Mouse (Mus musculus): ENCODE data around the gene Cept1. TPM values are rescaled to one million over a fixed set of nuclear protein-coding genes. Genes with fewer than 3 reads are reported as not detected.

The Cept1 gene
- polyA plus RNA-seq, 2 experiments: 42.9 to 68.5 TPM

GRCm38 (mm10) chr3:106492723-106493122, 54.9 kb downstream of the Cept1 start:
- H3K27me3 ChIP-seq (ENCODE audit: control insufficient read depth, insufficient read depth, low read length): no peaks in the 10 kb centered on the region
- no peak overlapping the region for H3K4me3 ChIP-seq (replicated peaks; ENCODE audit: low read length)
- H3K9me3 ChIP-seq (ENCODE audit: control insufficient read depth, low read length): no peaks in the 10 kb centered on the region
- ATAC-seq (ENCODE audit: low FRiP score, low read depth): no peak
- no peak for TF ChIP-seq POLR2A (IDR thresholded peaks at IDR 0.05; ENCODE audit: borderline replicate concordance, extremely low read depth, insufficient read depth, insufficient read length)
- DNase-seq (ENCODE audit: low spot score): no peak
- WGBS: 94% methylated on average over 1 of the region's 1 CpGs
- no peaks in the 10 kb centered on the region for H3K4me1 ChIP-seq (ENCODE audit: control insufficient read depth, insufficient read depth, low read length)
- H3K27ac ChIP-seq (replicated peaks; ENCODE audit: low read depth, low read length): no peak overlapping the region
- no peaks in the 10 kb centered on the region for H3K36me3 ChIP-seq (ENCODE audit: control insufficient read depth, insufficient read depth, low read length)
- H3K9ac ChIP-seq (ENCODE audit: low read depth, low read length, severe bottlenecking): no peak overlapping the region
- no peak overlapping the region for H3K4me2 ChIP-seq (replicated peaks; ENCODE audit: low read depth, low read length, severe bottlenecking)

- WGBS: 77% methylated on average over 4 of the region's 4 CpGs
- no peak for DNase-seq (ENCODE audit: low spot score)
- no peaks in the 10 kb centered on the region for H3K27me3 ChIP-seq (ENCODE audit: control insufficient read depth, insufficient read depth, low read length)
- H3K9me3 ChIP-seq (ENCODE audit: control insufficient read depth, low read length): no peaks in the 10 kb centered on the region
- H3K4me3 ChIP-seq (replicated peaks; ENCODE audit: low read length): no peak overlapping the region
- H3K4me2 ChIP-seq (replicated peaks; ENCODE audit: low read depth, low read length, severe bottlenecking): no peak overlapping the region
- no peak overlapping the region for H3K9ac ChIP-seq (ENCODE audit: low read depth, low read length, severe bottlenecking)
- no peaks in the 10 kb centered on the region for H3K36me3 ChIP-seq (ENCODE audit: control insufficient read depth, insufficient read depth, low read length)
- TF ChIP-seq POLR2A (IDR thresholded peaks at IDR 0.05; ENCODE audit: borderline replicate concordance, extremely low read depth, insufficient read depth, insufficient read length): no peak
- no peak for ATAC-seq (ENCODE audit: low FRiP score, low read depth)
- H3K4me1 ChIP-seq (ENCODE audit: control insufficient read depth, insufficient read depth, low read length): no peaks in the 10 kb centered on the region
- H3K27ac ChIP-seq (replicated peaks; ENCODE audit: low read depth, low read length): no peak overlapping the region
Observed at GRCm38 (mm10) chr3:106490239-106490638, 57.4 kb downstream of the Cept1 start.

- H3K9me3 ChIP-seq (ENCODE audit: control insufficient read depth, low read length): no peaks in the 10 kb centered on the region
Observed at GRCm38 (mm10) chr3:106487551-106487950, 60.1 kb downstream of the Cept1 start.

GRCm38 (mm10) chr3:106485810-106486209, 61.8 kb downstream of the Cept1 start:
- Histone ChIP-seq H3K4me3 (replicated peaks; ENCODE audit: low read length) (no peak overlapping the region), H3K9ac (ENCODE audit: low read depth, low read length, severe bottlenecking) (no peak overlapping the region), H3K4me2 (replicated peaks; ENCODE audit: low read depth, low read length, severe bottlenecking) (no peak overlapping the region), H3K4me1 (ENCODE audit: control insufficient read depth, insufficient read depth, low read length) (no peaks in the 10 kb centered on the region), H3K27ac (replicated peaks; ENCODE audit: low read depth, low read length) (no peak overlapping the region), H3K36me3 (ENCODE audit: control insufficient read depth, insufficient read depth, low read length) (no peaks in the 10 kb centered on the region), H3K9me3 (ENCODE audit: control insufficient read depth, low read length) (no peaks in the 10 kb centered on the region), H3K27me3 (ENCODE audit: control insufficient read depth, insufficient read depth, low read length) (0 out of 2 replicates have a peak, but pooled peaks cover 6% of the 10 kb centered on the region)
- ATAC-seq (ENCODE audit: low FRiP score, low read depth): no peak
- WGBS: 84% methylated on average over 5 of the region's 5 CpGs
- no peak for TF ChIP-seq POLR2A (IDR thresholded peaks at IDR 0.05; ENCODE audit: borderline replicate concordance, extremely low read depth, insufficient read depth, insufficient read length)
- no peak for DNase-seq (ENCODE audit: low spot score)

More at GRCm38 (mm10) chr3:106487551-106487950, 60.1 kb downstream of the Cept1 start:
- WGBS: 79% methylated on average over 2 of the region's 2 CpGs
- H3K36me3 ChIP-seq (ENCODE audit: control insufficient read depth, insufficient read depth, low read length): no peaks in the 10 kb centered on the region
- no peak overlapping the region for H3K4me3 ChIP-seq (replicated peaks; ENCODE audit: low read length)
- ATAC-seq (ENCODE audit: low FRiP score, low read depth): no peak
- 0 out of 2 replicates have a peak, but pooled peaks cover 1% of the 10 kb centered on the region for H3K27me3 ChIP-seq (ENCODE audit: control insufficient read depth, insufficient read depth, low read length)
- TF ChIP-seq POLR2A (IDR thresholded peaks at IDR 0.05; ENCODE audit: borderline replicate concordance, extremely low read depth, insufficient read depth, insufficient read length): no peak
- DNase-seq (ENCODE audit: low spot score): no peak
- no peak overlapping the region for H3K4me2 ChIP-seq (replicated peaks; ENCODE audit: low read depth, low read length, severe bottlenecking)
- H3K4me1 ChIP-seq (ENCODE audit: control insufficient read depth, insufficient read depth, low read length): no peaks in the 10 kb centered on the region
- no peak overlapping the region for H3K27ac ChIP-seq (replicated peaks; ENCODE audit: low read depth, low read length)
- H3K9ac ChIP-seq (ENCODE audit: low read depth, low read length, severe bottlenecking): no peak overlapping the region

GRCm38 (mm10) chr3:106484861-106485260, 62.7 kb downstream of the Cept1 start:
- ATAC-seq (ENCODE audit: low FRiP score, low read depth) (no peak), DNase-seq (ENCODE audit: low spot score) (no peak)
- TF ChIP-seq POLR2A (IDR thresholded peaks at IDR 0.05; ENCODE audit: borderline replicate concordance, extremely low read depth, insufficient read depth, insufficient read length): no peak
- 84% methylated on average over 3 of the region's 3 CpGs for WGBS
- Histone ChIP-seq H3K27ac (replicated peaks; ENCODE audit: low read depth, low read length) (no peak overlapping the region), H3K4me3 (replicated peaks; ENCODE audit: low read length) (no peak overlapping the region), H3K4me2 (replicated peaks; ENCODE audit: low read depth, low read length, severe bottlenecking) (no peak overlapping the region), H3K4me1 (ENCODE audit: control insufficient read depth, insufficient read depth, low read length) (no peaks in the 10 kb centered on the region), H3K36me3 (ENCODE audit: control insufficient read depth, insufficient read depth, low read length) (no peaks in the 10 kb centered on the region), H3K27me3 (ENCODE audit: control insufficient read depth, insufficient read depth, low read length) (0 out of 2 replicates have a peak, but pooled peaks cover 6% of the 10 kb centered on the region), H3K9ac (ENCODE audit: low read depth, low read length, severe bottlenecking) (no peak overlapping the region), H3K9me3 (ENCODE audit: control insufficient read depth, low read length) (no peaks in the 10 kb centered on the region)
